Mouse (Mus musculus) spleen, adult 2 months (tissue): Measurements from ENCODE around the gene Zfp689. TPM values are rescaled to one million over a fixed set of nuclear protein-coding genes. Genes with fewer than 3 reads are reported as not detected.

Experiments used
- DNase-seq, 2 experiments: peaks; one replicate each; pipeline versions ENCODE4 v3.0.0 to v3.0.0-alpha.2; 2012 to 2021; ENCODE audit warnings: low spot score in 2 of 2, low read depth in 1 of 2
- H3K27ac ChIP-seq: fragments of 200-500 bp; 2 replicates; pipeline ENCODE4 v1.5.1; 2012; ENCODE audit warnings: low read length, inconsistent platforms; ENCODE audit not compliant: insufficient read depth
- H3K27me3 ChIP-seq: fragments of 200-500 bp; 2 replicates; pipeline ENCODE4 v1.6.1; 2012; ENCODE audit warnings: mild to moderate bottlenecking, moderate library complexity, low read length, inconsistent platforms; ENCODE audit not compliant: control insufficient read depth, insufficient read depth
- H3K36me3 ChIP-seq: fragments of 200-500 bp; 2 replicates; pipeline ENCODE4 v1.6.1; 2012; ENCODE audit warnings: mild to moderate bottlenecking, low read length, inconsistent platforms; ENCODE audit not compliant: control insufficient read depth, insufficient read depth
- H3K4me1 ChIP-seq: fragments of 200-500 bp; 2 replicates; pipeline ENCODE4 v1.6.1; 2011; ENCODE audit warnings: inconsistent platforms; ENCODE audit not compliant: control insufficient read depth, insufficient read depth, insufficient read length
- H3K4me3 ChIP-seq: fragments of 200-500 bp; 2 replicates; pipeline ENCODE4 v1.5.1; 2011; ENCODE audit warnings: mild to moderate bottlenecking, inconsistent platforms; ENCODE audit not compliant: insufficient read depth, insufficient read length; ENCODE audit errors: extremely low read depth
- CTCF ChIP-seq: fragments of 200-500 bp; IDR thresholded peaks from 2 replicates; pipeline ENCODE4 v1.5.1; 2011; ENCODE audit warnings: mild to moderate bottlenecking, inconsistent platforms; ENCODE audit not compliant: insufficient read depth, insufficient read length, insufficient replicate concordance; ENCODE audit errors: extremely low read depth
- POLR2A ChIP-seq: fragments of 200-500 bp; IDR thresholded peaks from 2 replicates; pipeline ENCODE4 v1.6.1; 2011; ENCODE audit warnings: low read depth, low read length, inconsistent platforms
- WGBS: fragments of 180-500 bp; shearing (Covaris S2); methylation state at CpG from one replicate; pipeline ENCODE4 v1.1.7; 2018; 5-methylcytosine and 5-hydroxymethylcytosine counted together
- polyA plus RNA-seq: library from polyadenylated mRNA; depleted of rRNA; stranded (reverse); fragments of >200 nt; gene quantifications from 2 replicates; pipeline ENCODE4 v1.2.3, GENCODE M21; 2012

Zfp689 gene
- polyA plus RNA-seq, 1 experiment = 4.1 TPM

GRCm38 (mm10) chr7:127475186-127475740 lies 26.3 kb upstream of the Zfp689 start:
- Histone ChIP-seq H3K27ac (no peak overlapping the region), H3K36me3 (peaks cover 29% of the 10 kb centered on the region), H3K4me1 (peaks cover 4% of the 10 kb centered on the region; the same call in 1 of the 2 replicates), H3K4me3 (no peak overlapping the region), H3K27me3 (no peaks in the 10 kb centered on the region)
- WGBS = 94% methylated on average over 11 of the region's 11 CpGs
- TF ChIP-seq CTCF (no peak), POLR2A (no peak)
- no peak for DNase-seq

- no peak overlapping the region for H3K27ac ChIP-seq
- H3K27me3 ChIP-seq = no peaks in the 10 kb centered on the region
- peaks cover 29% of the 10 kb centered on the region for H3K36me3 ChIP-seq
- no peak for TF ChIP-seq POLR2A
- H3K4me3 ChIP-seq = no peak overlapping the region
- 91% methylated on average over 6 of the region's 6 CpGs for WGBS
- peaks cover 7% of the 10 kb centered on the region; the same call in 1 of the 2 replicates for H3K4me1 ChIP-seq
- DNase-seq = no peak
Observed at GRCm38 (mm10) chr7:127474378-127475070, 25.6 kb upstream of the Zfp689 start.

GRCm38 (mm10) chr7:127473705-127474104 lies 24.7 kb upstream of the Zfp689 start:
- peaks cover 7% of the 10 kb centered on the region; the same call in 1 of the 2 replicates for H3K4me1 ChIP-seq
- no peak for DNase-seq
- no peak overlapping the region for H3K4me3 ChIP-seq
- H3K36me3 ChIP-seq = peaks cover 29% of the 10 kb centered on the region
- 95% methylated on average over 5 of the region's 5 CpGs for WGBS
- H3K27me3 ChIP-seq = no peaks in the 10 kb centered on the region
- H3K27ac ChIP-seq = no peak overlapping the region
- TF ChIP-seq POLR2A = no peak
- TF ChIP-seq CTCF = no peak

- peaks cover 7% of the 10 kb centered on the region; the same call in 1 of the 2 replicates for H3K4me1 ChIP-seq
- H3K4me3 ChIP-seq = peak overlapping the region; percentile 88
- peaks cover 31% of the 10 kb centered on the region for H3K36me3 ChIP-seq
- 20% methylated on average over 7 of the region's 7 CpGs for WGBS
- TF ChIP-seq POLR2A (no peak), CTCF (no peak)
- no peak for DNase-seq
- peak overlapping the region; percentile 90 for H3K27ac ChIP-seq
- no peaks in the 10 kb centered on the region for H3K27me3 ChIP-seq
Observed at GRCm38 (mm10) chr7:127472060-127472459, 23.1 kb upstream of the Zfp689 start.

- H3K27me3 ChIP-seq = no peaks in the 10 kb centered on the region
- peak overlapping the region; percentile 90 for H3K27ac ChIP-seq
- WGBS = under 1% methylated on average over 24 of the region's 25 CpGs
- DNase-seq = peak in 1 of 2 experiments; percentile 51
- peaks cover 7% of the 10 kb centered on the region; the same call in 1 of the 2 replicates for H3K4me1 ChIP-seq
- H3K36me3 ChIP-seq = peaks cover 32% of the 10 kb centered on the region
- TF ChIP-seq POLR2A (no peak), CTCF (no peak)
- H3K4me3 ChIP-seq = peak overlapping the region; percentile 88
Observed at GRCm38 (mm10) chr7:127471646-127472010, 22.7 kb upstream of the Zfp689 start.

- no peaks in the 10 kb centered on the region for H3K27me3 ChIP-seq
- TF ChIP-seq CTCF (no peak), POLR2A (peak; percentile 34; the same call in 1 of the 2 replicates)
- peak overlapping the region; percentile 90 for H3K27ac ChIP-seq
- H3K36me3 ChIP-seq = peaks cover 28% of the 10 kb centered on the region
- under 1% methylated on average over 46 of the region's 46 CpGs for WGBS
- H3K4me3 ChIP-seq = peak overlapping the region; percentile 88
- H3K4me1 ChIP-seq = peaks cover 7% of the 10 kb centered on the region; the same call in 1 of the 2 replicates
- DNase-seq = peak; percentile 89 to 92
Observed at GRCm38 (mm10) chr7:127470743-127471645, 22.0 kb upstream of the Zfp689 start.
